Mouse (Mus musculus) midbrain, embryonic 11.5 days (tissue): Measurements from ENCODE around the gene Cald1. TPM values are rescaled to one million over a fixed set of nuclear protein-coding genes. Genes with fewer than 3 reads are reported as not detected.

Experiments
- ATAC-seq: fragments of 200-750 bp; cut with Nextera tagmentation; 2 replicates; pipeline ENCODE4 v1.8.0; 2017; ENCODE audit warnings: moderate TSS enrichment, moderate library complexity; ENCODE audit not compliant: low FRiP score
- DNase-seq: peaks from one replicate; pipeline ENCODE4 v3.0.0; 2015; ENCODE audit warnings: low spot score; ENCODE audit errors: missing footprints
- H3K27ac ChIP-seq: fragments of 300-500 bp; sonication (generic); 2 replicates; pipeline ENCODE4 v1.5.1; 2014; ENCODE audit warnings: low read depth, low read length
- H3K27me3 ChIP-seq: fragments of 300-500 bp; sonication (generic); 2 replicates; pipeline ENCODE4 v1.6.1; 2014; ENCODE audit warnings: mild to moderate bottlenecking, low read length, moderate library complexity, mixed read lengths; ENCODE audit not compliant: control insufficient read depth, insufficient read depth
- H3K36me3 ChIP-seq: fragments of 300-500 bp; sonication (generic); 2 replicates; pipeline ENCODE4 v1.6.1; 2014; ENCODE audit warnings: mild to moderate bottlenecking, low read length, moderate library complexity, mixed read lengths; ENCODE audit not compliant: control insufficient read depth, insufficient read depth
- H3K4me1 ChIP-seq: fragments of 300-500 bp; sonication (generic); 2 replicates; pipeline ENCODE4 v1.6.1; 2014; ENCODE audit warnings: low read length; ENCODE audit not compliant: control insufficient read depth, insufficient read depth
- H3K4me2 ChIP-seq: fragments of 300-500 bp; sonication (generic); 2 replicates; pipeline ENCODE4 v1.6.1; 2014; ENCODE audit warnings: mild to moderate bottlenecking, moderate library complexity
- H3K4me3 ChIP-seq: fragments of 300-500 bp; sonication (generic); 2 replicates; pipeline ENCODE4 v1.5.1; 2014; ENCODE audit warnings: low read depth, low read length
- H3K9ac ChIP-seq: fragments of 300-500 bp; sonication (generic); 2 replicates; pipeline ENCODE4 v1.6.1; 2014; ENCODE audit warnings: low read length
- H3K9me3 ChIP-seq: fragments of 300-500 bp; sonication (generic); 2 replicates; pipeline ENCODE4 v1.6.1; 2016; ENCODE audit warnings: low read length; ENCODE audit not compliant: control insufficient read depth
- WGBS: fragments of 180-500 bp; shearing (Covaris S2); extraction: QIAGEN DNeasy Blood & Tissue Kit; methylation state at CpG from one replicate; pipeline ENCODE4 v1.1.7; 2014; 5-methylcytosine and 5-hydroxymethylcytosine counted together
- polyA plus RNA-seq: library from polyadenylated mRNA; unstranded; fragments of >200 nt; fragmentation: Nextera tagmentation; extraction: Ambion mirVana; gene quantifications from 2 replicates; pipeline ENCODE4 v1.2.1, GENCODE M21; 2014

Gene Cald1
- polyA plus RNA-seq, 1 experiment from 2014 or later = 134 TPM

DNA sequence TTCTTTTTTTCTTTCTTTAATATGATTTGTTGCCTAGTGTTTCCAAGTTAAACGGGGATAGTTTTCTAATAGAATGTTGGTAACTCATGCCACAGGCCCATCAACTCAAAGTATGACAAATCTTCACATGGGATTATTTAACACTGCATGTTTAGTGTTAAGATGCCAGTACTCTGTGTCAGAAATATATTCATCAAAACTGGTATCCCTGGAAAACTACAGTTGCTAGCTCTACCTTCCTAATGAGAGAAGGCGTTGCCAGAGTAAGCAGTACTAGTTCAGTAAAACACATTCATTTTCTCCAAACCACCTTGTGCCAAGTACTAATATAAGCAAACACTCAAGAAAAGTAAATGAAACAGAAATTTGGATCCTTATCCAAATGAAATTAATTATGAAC lies 171.7 kb downstream of the Cald1 start:
- Histone ChIP-seq H3K4me1 (no peaks in the 10 kb centered on the region), H3K4me3 (no peak overlapping the region), H3K27me3 (no peaks in the 10 kb centered on the region), H3K27ac (no peak overlapping the region), H3K36me3 (peaks cover 2% of the 10 kb centered on the region; the same call in 1 of the 2 replicates), H3K9me3 (no peaks in the 10 kb centered on the region), H3K9ac (no peak overlapping the region), H3K4me2 (no peak overlapping the region)
- ATAC-seq (no peak), DNase-seq (no peak)
- 91% methylated on average over 2 of the region's 2 CpGs for WGBS

GRCm38 (mm10) chr6:34770491-34770890 lies 172.2 kb downstream of the Cald1 start:
- Histone ChIP-seq H3K9me3 (no peaks in the 10 kb centered on the region), H3K4me1 (no peaks in the 10 kb centered on the region), H3K4me2 (no peak overlapping the region), H3K27me3 (no peaks in the 10 kb centered on the region), H3K36me3 (peaks cover 2% of the 10 kb centered on the region; the same call in 1 of the 2 replicates), H3K9ac (no peak overlapping the region), H3K4me3 (no peak overlapping the region), H3K27ac (no peak overlapping the region)
- 91% methylated on average over 6 of the region's 6 CpGs for WGBS
- DNase-seq (no peak), ATAC-seq (no peak)

DNA sequence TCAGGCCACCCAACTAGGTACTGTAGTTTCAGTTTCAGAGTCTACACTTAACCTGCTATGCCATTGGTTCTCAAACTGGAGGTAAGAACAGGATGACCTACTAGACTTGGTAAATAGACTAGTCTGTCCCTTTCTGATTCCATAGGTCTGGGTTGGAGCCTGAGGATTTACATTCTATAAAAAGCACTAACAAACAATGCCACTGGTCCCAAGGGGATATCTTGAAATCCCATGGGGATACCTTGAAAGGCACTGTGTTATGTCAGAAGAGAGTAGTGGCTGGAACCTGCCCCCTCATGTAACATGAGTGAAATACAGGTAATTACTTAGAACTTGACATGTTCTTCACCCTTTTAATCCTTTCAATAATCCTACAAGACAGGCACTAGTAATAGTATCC lies 178.1 kb downstream of the Cald1 start:
- DNase-seq = no peak
- no peaks in the 10 kb centered on the region for H3K9me3 ChIP-seq
- no peak overlapping the region for H3K4me3 ChIP-seq
- no peak for ATAC-seq
- no peaks in the 10 kb centered on the region for H3K36me3 ChIP-seq
- H3K27me3 ChIP-seq = no peaks in the 10 kb centered on the region; the same call in 1 of the 2 replicates
- H3K9ac ChIP-seq = no peak overlapping the region
- no peak overlapping the region for H3K4me2 ChIP-seq
- no peak overlapping the region for H3K27ac ChIP-seq
- H3K4me1 ChIP-seq = no peaks in the 10 kb centered on the region; the same call in 1 of the 2 replicates

DNA sequence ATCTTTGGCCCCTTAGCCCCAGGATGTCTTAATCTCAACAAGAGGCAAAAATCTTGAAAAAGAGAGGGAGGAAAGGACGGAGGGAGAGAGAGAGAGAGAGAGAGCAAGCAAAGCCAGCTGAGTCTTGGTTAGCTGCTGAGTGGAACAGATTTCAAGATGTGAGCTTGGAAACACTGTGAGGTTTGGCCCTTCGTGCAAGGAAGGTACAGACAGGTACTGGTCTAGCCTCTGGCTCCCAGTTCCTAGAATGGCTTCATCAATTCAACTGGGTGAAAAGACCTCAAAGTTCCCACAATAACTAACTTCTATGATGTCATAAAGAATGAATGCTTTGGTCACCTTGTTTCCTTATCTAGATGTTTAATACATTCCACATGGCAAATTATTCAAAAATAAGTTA lies 178.8 kb downstream of the Cald1 start:
- 83% methylated on average over 2 of the region's 2 CpGs for WGBS
- Histone ChIP-seq H3K27ac (no peak overlapping the region), H3K4me3 (no peak overlapping the region), H3K9me3 (no peaks in the 10 kb centered on the region), H3K36me3 (no peaks in the 10 kb centered on the region), H3K27me3 (no peaks in the 10 kb centered on the region; the same call in 1 of the 2 replicates), H3K4me2 (no peak overlapping the region), H3K4me1 (no peaks in the 10 kb centered on the region; the same call in 1 of the 2 replicates), H3K9ac (no peak overlapping the region)
- ATAC-seq (no peak), DNase-seq (peak; percentile 76)

DNA sequence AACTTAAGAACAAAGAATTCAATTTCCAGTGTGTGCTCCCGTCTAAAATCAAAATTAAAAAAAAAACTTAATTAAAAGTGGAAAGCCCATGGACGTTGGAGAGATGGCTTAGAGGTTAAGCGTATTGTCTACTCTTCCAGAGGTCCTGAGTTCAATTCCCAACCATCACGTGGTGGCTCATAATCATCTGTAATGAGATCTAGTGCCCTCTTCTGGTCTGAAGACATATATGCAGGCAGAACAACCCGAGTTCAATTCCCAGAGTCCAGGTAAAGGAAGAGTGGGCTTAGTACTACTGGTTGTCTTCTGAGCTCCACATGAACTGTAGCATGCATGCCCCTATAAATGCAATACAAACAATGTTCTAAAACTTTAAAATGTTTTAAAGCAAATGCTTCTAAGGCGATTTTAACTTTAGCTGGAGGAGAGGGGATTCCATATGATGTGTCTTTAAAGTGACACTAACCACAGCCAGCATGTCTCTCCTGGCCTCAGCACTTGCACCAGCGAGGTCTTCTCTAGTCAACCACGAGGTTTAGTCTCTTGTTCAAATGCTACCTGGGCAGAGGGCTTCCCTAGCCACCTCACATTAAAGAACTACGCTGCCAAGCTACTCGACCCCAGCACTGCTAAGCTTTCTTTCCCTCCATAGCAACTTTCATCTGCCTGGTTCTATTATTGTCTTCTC lies 179.8 kb downstream of the Cald1 start:
- no peak overlapping the region for H3K4me3 ChIP-seq
- no peak overlapping the region for H3K9ac ChIP-seq
- no peaks in the 10 kb centered on the region; the same call in 1 of the 2 replicates for H3K27me3 ChIP-seq
- no peak overlapping the region for H3K27ac ChIP-seq
- no peak overlapping the region for H3K4me2 ChIP-seq
- H3K4me1 ChIP-seq = no peaks in the 10 kb centered on the region; the same call in 1 of the 2 replicates
- DNase-seq (peak; percentile 66), ATAC-seq (no peak)
- H3K36me3 ChIP-seq = no peaks in the 10 kb centered on the region
- H3K9me3 ChIP-seq = no peaks in the 10 kb centered on the region
- 70% methylated on average over 10 of the region's 10 CpGs for WGBS

GRCm38 (mm10) chr6:34780231-34780942 lies 182.1 kb downstream of the Cald1 start, which contains the start of gene Agbl3:
Gene Agbl3 (plus strand): TSS chr6:34780432.
- peak; percentile 100 for DNase-seq
- no peaks in the 10 kb centered on the region; the same call in 1 of the 2 replicates for H3K4me1 ChIP-seq

DNA sequence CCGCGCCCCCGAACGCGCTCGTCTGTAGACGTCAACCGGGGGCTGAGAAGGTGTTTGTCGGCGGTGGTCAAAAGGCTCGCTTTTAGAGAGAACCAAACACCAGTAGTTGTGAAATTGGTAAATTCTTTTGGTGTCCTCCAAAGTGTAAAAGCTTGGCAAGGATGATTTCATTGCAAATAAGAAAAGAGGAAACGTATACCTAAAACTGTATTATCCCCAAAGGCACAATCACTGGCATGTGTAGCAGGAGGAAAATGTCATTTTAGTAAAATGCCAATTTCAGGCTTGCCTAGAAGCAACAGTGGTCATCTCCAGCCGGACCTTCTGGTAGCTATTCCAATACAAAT lies 182.6 kb downstream of the Cald1 start:
- H3K9ac ChIP-seq = peak overlapping the region; percentile 93
- H3K27me3 ChIP-seq = no peaks in the 10 kb centered on the region; the same call in 1 of the 2 replicates
- H3K4me3 ChIP-seq = peak overlapping the region; percentile 49
- no peaks in the 10 kb centered on the region for H3K36me3 ChIP-seq
- no peak for ATAC-seq
- H3K4me1 ChIP-seq = no peaks in the 10 kb centered on the region; the same call in 1 of the 2 replicates
- peak overlapping the region; percentile 59 for H3K4me2 ChIP-seq
- 8% methylated on average over 13 of the region's 13 CpGs for WGBS
- H3K27ac ChIP-seq = peak overlapping the region; percentile 93
- no peak for DNase-seq
- no peaks in the 10 kb centered on the region for H3K9me3 ChIP-seq

More at GRCm38 (mm10) chr6:34780231-34780942, 182.1 kb downstream of the Cald1 start, which contains the start of gene Agbl3:
- H3K27me3 ChIP-seq = no peaks in the 10 kb centered on the region; the same call in 1 of the 2 replicates
- H3K4me3 ChIP-seq = peak within 1 kb of the TSS; percentile 49
- H3K36me3 ChIP-seq = no peaks in the 10 kb centered on the region
- peak within 1 kb of the TSS; percentile 59 for H3K4me2 ChIP-seq
- H3K27ac ChIP-seq = peak within 1 kb of the TSS; percentile 93
- no peaks in the 10 kb centered on the region for H3K9me3 ChIP-seq
- H3K9ac ChIP-seq = peak within 1 kb of the TSS; percentile 93
- peak; percentile 95 for ATAC-seq
- WGBS = under 1% methylated on average over 76 of the region's 81 CpGs

GRCm38 (mm10) chr6:34782493-34782892 lies 184.2 kb downstream of the Cald1 start:
- no peak for ATAC-seq

GRCm38 (mm10) chr6:34796881-34797280 lies 198.6 kb downstream of the Cald1 start:
- Histone ChIP-seq H3K4me2 (no peak overlapping the region), H3K4me3 (no peak overlapping the region), H3K27me3 (no peaks in the 10 kb centered on the region), H3K9me3 (no peaks in the 10 kb centered on the region), H3K27ac (no peak overlapping the region), H3K9ac (no peak overlapping the region), H3K4me1 (no peaks in the 10 kb centered on the region), H3K36me3 (no peaks in the 10 kb centered on the region)
- 86% methylated on average over 3 of the region's 3 CpGs for WGBS
- no peak for DNase-seq
- ATAC-seq = no peak

More at GRCm38 (mm10) chr6:34782493-34782892, 184.2 kb downstream of the Cald1 start:
- no peaks in the 10 kb centered on the region; the same call in 1 of the 2 replicates for H3K4me1 ChIP-seq
- 87% methylated on average over 1 of the region's 1 CpGs for WGBS
- H3K9me3 ChIP-seq = no peaks in the 10 kb centered on the region
- no peak overlapping the region for H3K27ac ChIP-seq
- no peak overlapping the region for H3K4me3 ChIP-seq
- H3K27me3 ChIP-seq = no peaks in the 10 kb centered on the region; the same call in 1 of the 2 replicates
- H3K9ac ChIP-seq = no peak overlapping the region
- H3K4me2 ChIP-seq = no peak overlapping the region
- no peaks in the 10 kb centered on the region for H3K36me3 ChIP-seq
- DNase-seq = peak; percentile 37
